Mouse (Mus musculus): ENCODE data around the gene Fam241a. TPM values are rescaled to one million over a fixed set of nuclear protein-coding genes. Genes with fewer than 3 reads are reported as not detected.

The Fam241a gene
- polyA plus RNA-seq, 1 experiment, result 7.5 TPM

GRCm38 (mm10) chr3:127837154-127837865 lies 58.8 kb downstream of the Fam241a start, which contains the start of gene Ap1ar:
TSS of gene Ap1ar (minus strand) at chr3:127837523.
- DNase-seq (ENCODE audit: low read depth), result no peak

GRCm38 (mm10) chr3:127836798-127837153 lies 59.3 kb downstream of the Fam241a start:
- no peak for DNase-seq (ENCODE audit: low read depth)

GRCm38 (mm10) chr3:127835594-127835993 lies 60.5 kb downstream of the Fam241a start:
- DNase-seq (ENCODE audit: low read depth), result no peak

- no peak for DNase-seq (ENCODE audit: low read depth)
These were observed 62.1 kb downstream of the Fam241a start for GRCm38 (mm10) chr3:127834040-127834439.

GRCm38 (mm10) chr3:127831079-127831478 lies 65.0 kb downstream of the Fam241a start:
- DNase-seq (ENCODE audit: low read depth), result no peak

- no peak for DNase-seq (ENCODE audit: low read depth)
These were observed 65.9 kb downstream of the Fam241a start for GRCm38 (mm10) chr3:127830183-127830582.

- DNase-seq (ENCODE audit: low read depth), result no peak
These were observed 69.0 kb downstream of the Fam241a start for GRCm38 (mm10) chr3:127827123-127827522.

GRCm38 (mm10) chr3:127826503-127826902 lies 69.6 kb downstream of the Fam241a start:
- DNase-seq (ENCODE audit: low read depth), result no peak

- DNase-seq (ENCODE audit: low read depth), result no peak
These were observed 71.9 kb downstream of the Fam241a start for GRCm38 (mm10) chr3:127823886-127824863.

- no peak for DNase-seq (ENCODE audit: low read depth)
These were observed 74.9 kb downstream of the Fam241a start for GRCm38 (mm10) chr3:127821209-127821608.

- DNase-seq (ENCODE audit: low read depth), result no peak
These were observed 75.7 kb downstream of the Fam241a start for GRCm38 (mm10) chr3:127820400-127820799.

Other genes starting within 250 kb of the Fam241a start
- 2.9 and 3.1 TPM in 2 replicates for gene Alpk1, start 115.8 kb downstream of the Fam241a start, polyA plus RNA-seq (2012; rRNA removed)
- 2.7 and 3.6 TPM in 2 replicates for gene Tifa, start 106.5 kb downstream of the Fam241a start, polyA plus RNA-seq (2012; rRNA removed)
- 12.7 and 22.1 TPM in 2 replicates for gene Ap1ar, start 58.8 kb downstream of the Fam241a start, polyA plus RNA-seq (2012; rRNA removed)